Mouse (Mus musculus) heart, adult 2 months (tissue): Measurements from ENCODE around the gene Gpr157.
"Not testable (repeated sequence)": the region's sequence is repeated elsewhere in the genome, so short reads cannot be mapped to it uniquely, and the experiment has no call there.

Experiments used
- CTCF ChIP-seq: fragments of 200-600 bp; IDR thresholded peaks from 2 replicates; pipeline ENCODE4 v1.8.1; 2022; ENCODE audit warnings: antibody characterized with exemption, mild to moderate bottlenecking, moderate library complexity
- EP300 ChIP-seq: fragments of 200-500 bp; IDR thresholded peaks from 2 replicates; pipeline ENCODE4 v1.6.1; 2011; ENCODE audit warnings: low read depth, low read length, control low read depth; ENCODE audit not compliant: insufficient read depth
- POLR2A ChIP-seq: fragments of 200-500 bp; IDR thresholded peaks from 2 replicates; pipeline ENCODE4 v1.6.1; 2011; ENCODE audit warnings: mild to moderate bottlenecking, low read depth, low read length, control low read depth; ENCODE audit not compliant: insufficient read depth

GRCm38 (mm10) chr4:150040856-150041255, 46.3 kb upstream of the Gpr157 start:
- not testable (repeated sequence) for TF ChIP-seq CTCF, POLR2A, EP300
